Mouse (Mus musculus): Measurements from ENCODE around the gene Rfc2.

GRCm38 (mm10) chr5:134615780-134616179 is 34.6 kb downstream of the Rfc2 start:
- TF ChIP-seq POLR2A (IDR thresholded peaks at IDR 0.05; ENCODE audit: control insufficient read depth, extremely low read depth, insufficient read depth, low read length, poor library complexity) (no peak), CTCF (IDR thresholded peaks at IDR 0.05; ENCODE audit: borderline replicate concordance, control insufficient read depth, extremely low read depth, insufficient read depth, low read length, poor library complexity) (no peak)
